ENCODE assay signal across 13 mouse cellular contexts in the genomic region with DNA sequence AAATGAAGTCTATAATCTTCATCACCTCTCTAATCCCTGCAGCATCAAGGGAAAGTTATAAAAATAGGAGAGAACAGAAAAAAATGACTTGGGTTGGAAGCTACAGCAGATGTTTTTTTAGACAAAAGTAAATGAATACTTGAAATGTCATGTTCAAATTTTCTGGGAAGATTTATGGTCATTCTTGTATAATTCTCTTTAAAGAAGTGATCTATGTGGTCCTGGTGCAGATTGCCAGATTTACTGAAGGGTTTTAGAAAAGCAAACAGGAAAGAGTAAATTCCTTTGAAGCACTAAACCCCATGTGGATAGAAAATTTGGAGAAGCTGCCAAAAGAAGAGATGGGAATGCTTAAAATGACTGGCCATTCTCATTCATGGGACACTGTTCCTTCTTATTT.
"Had no signal": no experiment of that assay in that cellular context is flagged by ENCODE, and none has a peak within 500 bp of the region (broad histone marks: within the 10 kb centered on the region; RNA-seq: fewer than 3 reads in every experiment).

No protein-coding gene starts in this region.

- H3K9ac ChIP-seq: liver, embryonic 13.5 days; liver, postnatal 0 days; neural tube, embryonic 13.5 days; stomach, embryonic 15.5 days had no signal

- ATAC-seq: liver, postnatal 0 days; midbrain, embryonic 16.5 days had no signal

- DNase-seq: kidney, adult 11 months; liver; liver, embryonic 13.5 days; liver, postnatal 0 days; retina, postnatal 1 day; right cerebral cortex, postnatal 4 days; thymus, adult 2 months; thymus, postnatal 25 days had no signal

- H3K27me3 ChIP-seq: liver, embryonic 13.5 days; neural tube, embryonic 13.5 days; stomach, embryonic 15.5 days had no signal

- H3K27ac ChIP-seq: left cerebral cortex, adult 2 months; liver, embryonic 13.5 days; neural tube, embryonic 13.5 days; stomach, embryonic 15.5 days had no signal

- H3K36me3 ChIP-seq: liver, embryonic 13.5 days; neural tube, embryonic 13.5 days; stomach, embryonic 15.5 days had no signal

- H3K4me3 ChIP-seq: left cerebral cortex, adult 2 months; liver, embryonic 13.5 days; neural tube, embryonic 13.5 days; stomach, embryonic 15.5 days had no signal

- H3K4me2 ChIP-seq: liver, embryonic 13.5 days; midbrain, embryonic 11.5 days; neural tube, embryonic 13.5 days; stomach, embryonic 15.5 days had no signal

- H3K9me3 ChIP-seq: liver, embryonic 13.5 days; neural tube, embryonic 13.5 days; stomach, embryonic 15.5 days had no signal

- H3K4me1 ChIP-seq: liver, embryonic 13.5 days; neural tube, embryonic 13.5 days; stomach, embryonic 15.5 days had no signal
